Mouse (Mus musculus) embryo, embryonic 9.5 days (tissue): ENCODE measurements at regions not wholly inside any gene's neighbourhood (a gene's known extent, or its start where the extent isn't known, plus 50 kb on each side); places are given as distances from the start of the nearest gene placed in this dataset.

Source experiments
- DNase-seq: peaks from one replicate; pipeline ENCODE4 v3.0.0-alpha.2; 2017; ENCODE audit errors: extremely low spot score

GRCm38 (mm10) chr8:115428022-115428421, 279.6 kb downstream of the Maf start:
- DNase-seq = no peak

GRCm38 (mm10) chr8:115427490-115427889, 280.1 kb downstream of the Maf start:
- DNase-seq = no peak

- no peak for DNase-seq
Measured at GRCm38 (mm10) chr8:115426543-115426942, 281.1 kb downstream of the Maf start.

GRCm38 (mm10) chr8:115425360-115425759, 282.2 kb downstream of the Maf start:
- peak; percentile 39 for DNase-seq

GRCm38 (mm10) chr8:115423682-115424081, 283.9 kb downstream of the Maf start:
- no peak for DNase-seq

- no peak for DNase-seq
Measured at GRCm38 (mm10) chr8:115423056-115423455, 284.5 kb downstream of the Maf start.

GRCm38 (mm10) chr8:115420536-115420935, 287.1 kb downstream of the Maf start:
- no peak for DNase-seq

GRCm38 (mm10) chr8:115420131-115420530, 287.5 kb downstream of the Maf start:
- DNase-seq = no peak

GRCm38 (mm10) chr8:115418056-115418455, 289.5 kb downstream of the Maf start:
- DNase-seq = no peak

GRCm38 (mm10) chr8:115414061-115414473, 293.5 kb downstream of the Maf start:
- peak; percentile 29 for DNase-seq

- DNase-seq = no peak
Measured at GRCm38 (mm10) chr8:115411756-115412155, 295.8 kb downstream of the Maf start.

- no peak for DNase-seq
Measured at GRCm38 (mm10) chr8:115411061-115411460, 296.5 kb downstream of the Maf start.

GRCm38 (mm10) chr8:115410191-115410590, 297.4 kb downstream of the Maf start:
- DNase-seq = no peak

GRCm38 (mm10) chr8:115407535-115407934, 300.1 kb downstream of the Maf start:
- no peak for DNase-seq

- DNase-seq = no peak
Measured at GRCm38 (mm10) chr8:115403601-115404000, 304.0 kb downstream of the Maf start.

GRCm38 (mm10) chr8:115402471-115403197, 305.0 kb downstream of the Maf start:
- DNase-seq = no peak
